17 mouse cellular contexts compared by ENCODE assay signal in the genomic region with DNA sequence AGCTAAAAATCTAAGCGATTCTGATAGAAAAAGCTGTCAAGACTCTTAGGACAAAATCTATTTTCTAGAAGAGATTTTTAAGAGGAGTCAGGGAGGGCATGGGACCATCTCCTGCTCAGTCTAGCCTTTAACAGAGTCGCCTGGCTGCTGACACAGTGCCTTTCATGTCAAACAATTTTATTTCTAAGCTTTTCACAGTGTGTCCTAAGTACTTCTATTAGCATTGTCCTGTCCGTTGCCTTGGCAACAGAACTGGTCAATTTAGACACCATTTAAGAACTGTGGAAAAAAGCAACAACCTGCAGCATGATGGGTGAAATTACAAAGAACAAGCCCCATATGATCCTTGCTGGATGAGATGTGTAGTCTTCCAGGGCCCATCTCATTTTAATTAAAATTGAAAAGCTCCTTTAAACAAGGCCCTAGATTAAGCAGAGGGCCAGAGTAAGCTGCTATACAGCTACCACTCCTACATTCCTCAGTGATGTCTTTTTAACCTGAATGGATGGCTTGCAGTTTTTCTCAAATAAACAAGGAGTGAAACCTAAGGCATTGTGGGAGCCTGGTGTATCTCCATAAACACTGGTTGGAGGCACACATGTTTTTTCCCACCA.
DNase-seq lines count a peak whose midpoint lies in the region; ATAC-seq and TF ChIP-seq lines count a peak whose summit lies in the region.
"Had no signal": no experiment of that assay in that cellular context is flagged by ENCODE, and none has a peak within 500 bp of the region (broad histone marks: within the 10 kb centered on the region; RNA-seq: fewer than 3 reads in every experiment).

No protein-coding gene starts in this region.

- peak overlapping the region; percentile 72 for H3K27ac ChIP-seq in forebrain, embryonic 12.5 days
- peak overlapping the region; percentile 61 for H3K27ac ChIP-seq in hindbrain, embryonic 15.5 days (replicated peaks)
- peak overlapping the region; percentile 52; the same call in 1 of the 2 replicates for H3K27ac ChIP-seq in midbrain, postnatal 0 days (ENCODE audit: low read depth, low read length)
- no peak overlapping the region for H3K27ac ChIP-seq in heart, embryonic 11.5 days (ENCODE audit: low read depth, low read length)
- H3K27ac ChIP-seq: embryonic facial prominence, embryonic 15.5 days; gastrocnemius, adult 2 months; heart, embryonic 10.5 days; liver, embryonic 14.5 days; stomach, embryonic 15.5 days had no signal

- H3K27me3 ChIP-seq in forebrain, embryonic 12.5 days: 0 out of 2 replicates have a peak, but pooled peaks cover 5% of the 10 kb centered on the region
- no peaks in the 10 kb centered on the region for H3K27me3 ChIP-seq in hindbrain, embryonic 15.5 days
- no peaks in the 10 kb centered on the region for H3K27me3 ChIP-seq in midbrain, postnatal 0 days (ENCODE audit: insufficient read depth, low read length)
- no peaks in the 10 kb centered on the region for H3K27me3 ChIP-seq in heart, embryonic 11.5 days (ENCODE audit: control insufficient read depth, insufficient read depth, low read length)
- H3K27me3 ChIP-seq: embryonic facial prominence, embryonic 15.5 days; stomach, embryonic 15.5 days had no signal

- H3K36me3 ChIP-seq in forebrain, embryonic 12.5 days (replicated peaks): no peaks in the 10 kb centered on the region
- no peaks in the 10 kb centered on the region for H3K36me3 ChIP-seq in hindbrain, embryonic 15.5 days
- H3K36me3 ChIP-seq in midbrain, postnatal 0 days (ENCODE audit: insufficient read depth, low read length): no peaks in the 10 kb centered on the region
- H3K36me3 ChIP-seq in heart, embryonic 11.5 days (ENCODE audit: control insufficient read depth, insufficient read depth, low read length): no peaks in the 10 kb centered on the region
- H3K36me3 ChIP-seq: embryonic facial prominence, embryonic 15.5 days; heart, embryonic 10.5 days; stomach, embryonic 15.5 days had no signal

- WGBS in forebrain, embryonic 12.5 days: 13% methylated on average over 3 of the region's 3 CpGs
- 25% methylated on average over 3 of the region's 3 CpGs for WGBS in hindbrain, embryonic 15.5 days
- WGBS in midbrain, postnatal 0 days: 11% methylated on average over 3 of the region's 3 CpGs
- 67% methylated on average over 3 of the region's 3 CpGs for WGBS in heart, embryonic 11.5 days (ENCODE audit: insufficient replicate concordance)

- peaks cover 35% of the 10 kb centered on the region for H3K4me1 ChIP-seq in forebrain, embryonic 12.5 days
- H3K4me1 ChIP-seq in hindbrain, embryonic 15.5 days (replicated peaks): peaks cover 26% of the 10 kb centered on the region
- 0 out of 2 replicates have a peak, but pooled peaks cover 4% of the 10 kb centered on the region for H3K4me1 ChIP-seq in midbrain, postnatal 0 days (ENCODE audit: insufficient read depth, low read length)
- H3K4me1 ChIP-seq in heart, embryonic 11.5 days (ENCODE audit: control insufficient read depth, insufficient read depth, low read length): no peaks in the 10 kb centered on the region; the same call in 1 of the 2 replicates
- H3K4me1 ChIP-seq: embryonic facial prominence, embryonic 15.5 days; stomach, embryonic 15.5 days had no signal

- no peak; the same call in 1 of the 2 replicates for TF ChIP-seq CTCF in midbrain, postnatal 0 days (IDR thresholded peaks at IDR 0.05)

- no peaks in the 10 kb centered on the region for H3K9me3 ChIP-seq in forebrain, embryonic 12.5 days
- H3K9me3 ChIP-seq in hindbrain, embryonic 15.5 days: no peaks in the 10 kb centered on the region
- no peaks in the 10 kb centered on the region for H3K9me3 ChIP-seq in midbrain, postnatal 0 days (ENCODE audit: low read length)
- H3K9me3 ChIP-seq in heart, embryonic 11.5 days (replicated peaks; ENCODE audit: control insufficient read depth, low read length): no peaks in the 10 kb centered on the region
- H3K9me3 ChIP-seq: embryonic facial prominence, embryonic 15.5 days; heart, embryonic 10.5 days; stomach, embryonic 15.5 days had no signal

- H3K4me2 ChIP-seq in forebrain, embryonic 12.5 days: no peak overlapping the region
- no peak overlapping the region for H3K4me2 ChIP-seq in hindbrain, embryonic 15.5 days
- H3K4me2 ChIP-seq in midbrain, postnatal 0 days (ENCODE audit: low read depth, low read length, poor library complexity, severe bottlenecking): no peak overlapping the region
- H3K4me2 ChIP-seq in heart, embryonic 11.5 days: no peak overlapping the region
- H3K4me2 ChIP-seq: embryonic facial prominence, embryonic 15.5 days; stomach, embryonic 15.5 days had no signal

- H3K4me3 ChIP-seq in forebrain, embryonic 12.5 days (replicated peaks): no peak overlapping the region
- no peak overlapping the region for H3K4me3 ChIP-seq in hindbrain, embryonic 15.5 days
- H3K4me3 ChIP-seq in midbrain, postnatal 0 days (ENCODE audit: low read depth, low read length): no peak overlapping the region
- H3K4me3 ChIP-seq in heart, embryonic 11.5 days (ENCODE audit: low read depth, low read length): no peak overlapping the region
- H3K4me3 ChIP-seq: embryonic facial prominence, embryonic 15.5 days; gastrocnemius, adult 2 months; heart, embryonic 10.5 days; stomach, embryonic 15.5 days had no signal

- peak; percentile 93 for ATAC-seq in forebrain, embryonic 12.5 days (ENCODE audit: low FRiP score)
- ATAC-seq in hindbrain, embryonic 15.5 days (ENCODE audit: low FRiP score, low read depth): peak; percentile 65
- ATAC-seq in midbrain, postnatal 0 days (ENCODE audit: low FRiP score): peak; percentile 61; the same call in 1 of the 2 replicates
- no peak for ATAC-seq in heart, embryonic 11.5 days (replicated peaks; ENCODE audit: insufficient number of reproducible peaks, low FRiP score, low TSS enrichment)

- peak; percentile 52 for DNase-seq in brain, adult 2 months (ENCODE audit: low read depth, low spot score)
- peak; percentile 63 for DNase-seq in midbrain, postnatal 0 days (ENCODE audit: low spot score)
- DNase-seq in urinary bladder, postnatal 36 days (ENCODE audit: low spot score in 2 of 2): no peak
- DNase-seq in cerebellum, postnatal 10 days: no peak
- no peak for DNase-seq in kidney, adult 9 months
- DNase-seq: cerebellum, adult 9-10 months; gastrocnemius, adult 2 months; lung, postnatal 4 days; right cerebral cortex, postnatal 14 days; thymus, postnatal 14 days had no signal

- no peak overlapping the region for H3K9ac ChIP-seq in forebrain, embryonic 12.5 days
- H3K9ac ChIP-seq in hindbrain, embryonic 15.5 days: no peak overlapping the region
- H3K9ac ChIP-seq in midbrain, postnatal 0 days (replicated peaks; ENCODE audit: low read length, poor library complexity, severe bottlenecking): no peak overlapping the region
- no peak overlapping the region for H3K9ac ChIP-seq in heart, embryonic 11.5 days (ENCODE audit: low read depth, low read length)
- H3K9ac ChIP-seq: embryonic facial prominence, embryonic 15.5 days; liver, embryonic 14.5 days; stomach, embryonic 15.5 days had no signal

Comparison
In these comparisons a context has a peak if more than half of its experiments do, and no peak if none do; other contexts are left out.
1. DNase-seq: peak in brain, adult 2 months (single experiment) and midbrain, postnatal 0 days (single experiment); none in urinary bladder, postnatal 36 days (0 of 2), cerebellum, postnatal 10 days (0 of 2) and kidney, adult 9 months (single experiment).